9 mouse cellular contexts compared by ENCODE assay signal in the genomic region with DNA sequence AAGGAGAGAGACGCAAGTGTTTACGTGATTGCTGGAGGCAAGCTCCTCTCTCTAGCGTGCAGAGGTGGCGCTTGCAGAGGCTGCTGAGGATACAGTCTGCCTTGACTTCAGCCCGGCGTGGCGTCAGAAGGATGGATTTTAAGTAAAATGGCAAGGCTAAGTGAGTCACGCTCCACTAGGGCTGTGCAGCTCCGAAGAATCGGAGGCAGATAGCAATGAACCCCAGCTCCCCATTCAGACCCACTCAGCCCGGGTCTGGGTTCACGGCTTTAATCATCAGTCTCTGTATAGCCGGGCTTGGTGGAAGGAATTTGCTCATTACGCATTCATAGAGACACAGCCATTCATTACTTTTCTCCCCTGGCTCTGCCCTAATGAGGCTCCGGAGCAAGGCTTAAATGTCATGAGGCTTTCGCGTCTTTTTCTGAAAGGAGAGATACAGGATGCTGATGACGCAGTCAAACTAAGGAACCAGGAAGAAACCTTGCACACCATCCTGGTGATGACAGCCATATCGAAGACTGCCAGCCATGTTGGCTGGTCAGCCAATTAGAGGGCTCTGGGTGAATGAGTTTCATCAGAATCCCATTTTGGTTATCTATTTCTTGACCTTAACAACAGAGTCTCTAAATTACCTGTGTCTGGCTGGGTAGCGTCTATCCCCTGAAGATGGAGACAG. TPM values are rescaled to one million over a fixed set of nuclear protein-coding genes. Genes with fewer than 3 reads are reported as not detected.
DNase-seq lines count a peak whose midpoint lies in the region; ATAC-seq and TF ChIP-seq lines count a peak whose summit lies in the region.
"Had no signal": no experiment of that assay in that cellular context is flagged by ENCODE, and none has a peak within 500 bp of the region (broad histone marks: within the 10 kb centered on the region; RNA-seq: fewer than 3 reads in every experiment).

No protein-coding gene starts in this region.

- no peaks in the 10 kb centered on the region for H3K9me3 ChIP-seq in intestine, embryonic 14.5 days (ENCODE audit: control insufficient read depth, low read length)
- H3K9me3 ChIP-seq in intestine, postnatal 0 days (ENCODE audit: control insufficient read depth): no peaks in the 10 kb centered on the region
- no peaks in the 10 kb centered on the region for H3K9me3 ChIP-seq in embryonic facial prominence, embryonic 11.5 days (replicated peaks; ENCODE audit: control insufficient read depth, low read length)
- no peaks in the 10 kb centered on the region for H3K9me3 ChIP-seq in neural tube, embryonic 12.5 days

- DNase-seq in intestine, embryonic 14.5 days (ENCODE audit: low spot score): no peak
- DNase-seq in embryonic facial prominence, embryonic 11.5 days (ENCODE audit: low spot score): peak; percentile 27
- DNase-seq in layer of hippocampus, adult 18-20 months (ENCODE audit: low spot score in 2 of 2): peak; percentile 28 to 51
- no peak for DNase-seq in spleen, postnatal 4 days (ENCODE audit: low spot score in 2 of 2)
- DNase-seq in gastrocnemius, postnatal 14 days: no peak
- DNase-seq in gastrocnemius, postnatal 4 days (ENCODE audit: low spot score in 2 of 2): no peak

- no peak overlapping the region for H3K4me3 ChIP-seq in intestine, embryonic 14.5 days (ENCODE audit: low read depth, low read length)
- H3K4me3 ChIP-seq in intestine, postnatal 0 days (ENCODE audit: low read depth, low read length): no peak overlapping the region
- 0 out of 2 replicates have a peak overlapping the region, but pooled peaks have one; percentile 12 for H3K4me3 ChIP-seq in embryonic facial prominence, embryonic 11.5 days (ENCODE audit: low read depth, low read length)
- H3K4me3 ChIP-seq in neural tube, embryonic 12.5 days: peak overlapping the region; percentile 26
- H3K4me3 ChIP-seq: myocyte had no signal

- peak overlapping the region; percentile 30 for H3K4me2 ChIP-seq in intestine, embryonic 14.5 days (ENCODE audit: low read length)
- no peak overlapping the region for H3K4me2 ChIP-seq in intestine, postnatal 0 days (replicated peaks; ENCODE audit: low read depth)
- H3K4me2 ChIP-seq in embryonic facial prominence, embryonic 11.5 days (ENCODE audit: low read depth, low read length): peak overlapping the region; percentile 32
- peak overlapping the region; percentile 60 for H3K4me2 ChIP-seq in neural tube, embryonic 12.5 days (replicated peaks)

- no peak overlapping the region for H3K27ac ChIP-seq in intestine, embryonic 14.5 days (ENCODE audit: low read depth)
- H3K27ac ChIP-seq in intestine, postnatal 0 days (ENCODE audit: low read depth, low read length): no peak overlapping the region
- H3K27ac ChIP-seq in embryonic facial prominence, embryonic 11.5 days (replicated peaks; ENCODE audit: low read depth, low read length): no peak overlapping the region
- H3K27ac ChIP-seq in neural tube, embryonic 12.5 days: no peak overlapping the region

- H3K9ac ChIP-seq in intestine, embryonic 14.5 days (ENCODE audit: low read length): no peak overlapping the region
- H3K9ac ChIP-seq in intestine, postnatal 0 days (ENCODE audit: low read depth, low read length): no peak overlapping the region
- peak overlapping the region; percentile 10; the same call in 1 of the 2 replicates for H3K9ac ChIP-seq in embryonic facial prominence, embryonic 11.5 days (replicated peaks; ENCODE audit: low read length)
- peak overlapping the region; percentile 33; the same call in 1 of the 2 replicates for H3K9ac ChIP-seq in neural tube, embryonic 12.5 days

- H3K36me3 ChIP-seq in intestine, embryonic 14.5 days (ENCODE audit: control insufficient read depth, insufficient read depth, low read length): no peaks in the 10 kb centered on the region
- H3K36me3 ChIP-seq in intestine, postnatal 0 days (ENCODE audit: control insufficient read depth, insufficient read depth): no peaks in the 10 kb centered on the region
- H3K36me3 ChIP-seq in embryonic facial prominence, embryonic 11.5 days (replicated peaks; ENCODE audit: control insufficient read depth, insufficient read depth, low read depth, low read length): no peaks in the 10 kb centered on the region
- H3K36me3 ChIP-seq in neural tube, embryonic 12.5 days: no peaks in the 10 kb centered on the region

- no peaks in the 10 kb centered on the region for H3K4me1 ChIP-seq in intestine, embryonic 14.5 days (replicated peaks; ENCODE audit: control insufficient read depth, insufficient read depth, low read length)
- H3K4me1 ChIP-seq in intestine, postnatal 0 days (replicated peaks; ENCODE audit: control insufficient read depth, insufficient read depth, low read length): no peaks in the 10 kb centered on the region
- no peaks in the 10 kb centered on the region for H3K4me1 ChIP-seq in embryonic facial prominence, embryonic 11.5 days (ENCODE audit: control insufficient read depth, insufficient read depth, low read length)
- no peaks in the 10 kb centered on the region for H3K4me1 ChIP-seq in neural tube, embryonic 12.5 days

- no peak for TF ChIP-seq CTCF in intestine, postnatal 0 days (IDR thresholded peaks at IDR 0.05; ENCODE audit: low read depth)

- 31% methylated on average over 20 of the region's 20 CpGs for WGBS in intestine, embryonic 14.5 days
- 31% methylated on average over 20 of the region's 20 CpGs for WGBS in intestine, postnatal 0 days
- 18% methylated on average over 20 of the region's 20 CpGs for WGBS in embryonic facial prominence, embryonic 11.5 days
- WGBS in neural tube, embryonic 12.5 days: 16% methylated on average over 20 of the region's 20 CpGs

- intact Hi-C loops in gastrocnemius, postnatal 14 days (cut with DNase I; ENCODE audit: low total_unique reads): no loop called here

- ATAC-seq in intestine, embryonic 14.5 days (replicated peaks; ENCODE audit: low FRiP score, low TSS enrichment, low read depth): no peak
- no peak for ATAC-seq in intestine, postnatal 0 days
- peak; percentile 78 for ATAC-seq in embryonic facial prominence, embryonic 11.5 days (replicated peaks; ENCODE audit: insufficient number of reproducible peaks, low FRiP score, low TSS enrichment, low read depth)
- peak; percentile 79 for ATAC-seq in neural tube, embryonic 12.5 days (ENCODE audit: low FRiP score, low read depth)

- no peaks in the 10 kb centered on the region for H3K27me3 ChIP-seq in intestine, embryonic 14.5 days (replicated peaks; ENCODE audit: control insufficient read depth, insufficient read depth, low read length)
- H3K27me3 ChIP-seq in intestine, postnatal 0 days (replicated peaks; ENCODE audit: control insufficient read depth, insufficient read depth, low read length): no peaks in the 10 kb centered on the region
- H3K27me3 ChIP-seq in embryonic facial prominence, embryonic 11.5 days (ENCODE audit: control insufficient read depth, insufficient read depth, low read length): no peaks in the 10 kb centered on the region
- no peaks in the 10 kb centered on the region for H3K27me3 ChIP-seq in neural tube, embryonic 12.5 days (replicated peaks)

RNA-seq across cellular contexts. Expression of a gene that starts 10.6 kb away (rescaled TPM):
- 5.2 and 7.0 TPM in 2 replicates for polyA plus RNA-seq in intestine, embryonic 14.5 days (2014; fragmentation: Nextera tagmentation; extraction: Ambion mirVana)
- polyA plus RNA-seq in intestine, postnatal 0 days (2015; fragmentation: Nextera tagmentation; extraction: Ambion mirVana): 17.4 and 18.6 TPM in 2 replicates
- 3.5 and 4.5 TPM in 2 replicates for polyA plus RNA-seq in embryonic facial prominence, embryonic 11.5 days (2014; fragmentation: Nextera tagmentation; extraction: Ambion mirVana)
- total RNA-seq in layer of hippocampus, adult 18-20 months (2021): 100 to 1,000 TPM; 185 to 209 TPM
- 16.8 and 20.7 TPM in 2 replicates for polyA plus RNA-seq in neural tube, embryonic 12.5 days (2016; fragmentation: Nextera tagmentation; extraction: Ambion mirVana)
- total RNA-seq in gastrocnemius, postnatal 14 days (2021): not detected
- under 1 TPM in 1 of 2 experiments, not detected in 1; 0.20 TPM for total RNA-seq in gastrocnemius, postnatal 4 days (2021)
- polyA plus RNA-seq: myocyte had no signal

Comparison
In these comparisons a context has a peak if more than half of its experiments do, and no peak if none do; other contexts are left out.
1. ATAC-seq: peak in embryonic facial prominence, embryonic 11.5 days (single experiment) and neural tube, embryonic 12.5 days (single experiment); none in intestine, embryonic 14.5 days (single experiment) and intestine, postnatal 0 days (single experiment).
2. DNase-seq: peak in embryonic facial prominence, embryonic 11.5 days (single experiment) and layer of hippocampus, adult 18-20 months (2 of 2); none in intestine, embryonic 14.5 days (single experiment), spleen, postnatal 4 days (0 of 2), gastrocnemius, postnatal 14 days (single experiment) and gastrocnemius, postnatal 4 days (0 of 2).
3. H3K4me3 ChIP-seq: peak in embryonic facial prominence, embryonic 11.5 days (single experiment) and neural tube, embryonic 12.5 days (single experiment); none in intestine, embryonic 14.5 days (single experiment) and intestine, postnatal 0 days (single experiment).
4. H3K9ac ChIP-seq: peak in embryonic facial prominence, embryonic 11.5 days (single experiment) and neural tube, embryonic 12.5 days (single experiment); none in intestine, embryonic 14.5 days (single experiment) and intestine, postnatal 0 days (single experiment).